Mouse (Mus musculus): ENCODE measurements at regions not wholly inside any gene's neighbourhood (a gene's known extent, or its start where the extent isn't known, plus 50 kb on each side); places are given as distances from the start of the nearest gene placed in this dataset.

GRCm38 (mm10) chr13:106388634-106389033, 548.1 kb downstream of the Ipo11 start:
- TF ChIP-seq CTCF (IDR thresholded peaks at IDR 0.05; ENCODE audit: low read depth) (no peak), EP300 (IDR thresholded peaks at IDR 0.05; ENCODE audit: low read depth) (no peak)
